In the genomic region with DNA sequence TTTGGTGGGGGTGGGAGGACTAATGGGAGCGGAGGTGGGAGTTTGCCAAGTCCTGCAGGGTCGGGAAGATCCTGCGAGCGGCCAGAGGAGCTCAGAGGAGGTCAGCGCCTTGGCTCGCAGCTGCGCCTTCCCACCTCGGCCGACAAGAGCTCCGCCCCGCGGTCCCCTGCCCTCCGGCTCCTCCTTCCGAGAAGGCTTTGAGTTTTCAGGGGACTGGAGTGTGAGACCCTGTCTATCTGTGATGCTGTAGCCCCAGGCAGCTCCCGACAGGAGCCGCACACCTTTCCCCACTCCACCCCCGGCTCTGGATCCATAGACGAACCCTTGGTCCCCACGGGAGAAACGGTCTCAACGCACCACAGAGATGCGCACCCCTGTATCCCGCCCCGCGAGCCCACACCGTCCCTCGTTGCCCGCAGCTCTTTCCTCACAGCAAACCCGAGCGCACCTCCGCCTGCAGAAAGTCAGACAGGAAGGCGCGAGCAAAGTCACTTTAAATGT, we compare ENCODE assay signal across 8 mouse cellular contexts. TPM values are rescaled to one million over a fixed set of nuclear protein-coding genes. Genes with fewer than 3 reads are reported as not detected.
A peak's percentile ranks its signal among the peaks of the same experiment; 100 is the strongest.
DNase-seq lines count a peak whose midpoint lies in the region; ATAC-seq and TF ChIP-seq lines count a peak whose summit lies in the region.

Gene Frzb (minus strand): TSS at position 335 of the 501 bp plus-strand sequence.

- H3K4me2 ChIP-seq in embryonic facial prominence, embryonic 12.5 days (replicated peaks), result peak within 1 kb of the TSS; percentile 94
- peak within 1 kb of the TSS; percentile 99 for H3K4me2 ChIP-seq in heart, embryonic 14.5 days (ENCODE audit: low read length)
- peak within 1 kb of the TSS; percentile 99 for H3K4me2 ChIP-seq in kidney, postnatal 0 days (ENCODE audit: low read length)
- H3K4me2 ChIP-seq in liver, embryonic 16.5 days (ENCODE audit: low read depth, low read length), result peak within 1 kb of the TSS; percentile 56
- peak within 1 kb of the TSS; percentile 100 for H3K4me2 ChIP-seq in neural tube, embryonic 14.5 days (ENCODE audit: low read depth, low read length)

- H3K9ac ChIP-seq in embryonic facial prominence, embryonic 12.5 days, result peak within 1 kb of the TSS; percentile 74
- peak within 1 kb of the TSS; percentile 71 for H3K9ac ChIP-seq in heart, embryonic 14.5 days (ENCODE audit: low read length)
- H3K9ac ChIP-seq in kidney, postnatal 0 days (ENCODE audit: low read depth, low read length), result peak within 1 kb of the TSS; percentile 56
- no peak within 1 kb of the TSS for H3K9ac ChIP-seq in liver, embryonic 16.5 days (ENCODE audit: low read depth, low read length)
- H3K9ac ChIP-seq in neural tube, embryonic 14.5 days (replicated peaks; ENCODE audit: low read depth, low read length), result peak within 1 kb of the TSS; percentile 66

- H3K36me3 ChIP-seq in embryonic facial prominence, embryonic 12.5 days, result no peaks in the 10 kb centered on the region
- H3K36me3 ChIP-seq in heart, embryonic 14.5 days (ENCODE audit: control insufficient read depth, insufficient read depth, low read length), result no peaks in the 10 kb centered on the region
- H3K36me3 ChIP-seq in kidney, postnatal 0 days (ENCODE audit: insufficient read depth, low read length), result no peaks in the 10 kb centered on the region
- no peaks in the 10 kb centered on the region for H3K36me3 ChIP-seq in liver, embryonic 16.5 days (ENCODE audit: control insufficient read depth, insufficient read depth)
- H3K36me3 ChIP-seq in neural tube, embryonic 14.5 days (ENCODE audit: control insufficient read depth, insufficient read depth, low read length), result no peaks in the 10 kb centered on the region

- H3K4me1 ChIP-seq in embryonic facial prominence, embryonic 12.5 days, result no peaks in the 10 kb centered on the region
- H3K4me1 ChIP-seq in heart, embryonic 14.5 days (ENCODE audit: control insufficient read depth in 2 of 2, insufficient read depth in 2 of 2, low read length in 2 of 2), result 0 out of 4 replicates have a peak, but pooled peaks cover 0 to 2% of the 10 kb centered on the region in 2 experiments
- H3K4me1 ChIP-seq in kidney, postnatal 0 days (replicated peaks; ENCODE audit: insufficient read depth, low read length), result peaks cover 10% of the 10 kb centered on the region; the same call in 1 of the 2 replicates
- H3K4me1 ChIP-seq in liver, embryonic 16.5 days (ENCODE audit: control insufficient read depth, low read depth, low read length), result no peaks in the 10 kb centered on the region
- H3K4me1 ChIP-seq in neural tube, embryonic 14.5 days (ENCODE audit: control insufficient read depth, insufficient read depth, low read length), result peaks cover 6% of the 10 kb centered on the region; the same call in 1 of the 2 replicates

- TF ChIP-seq CTCF in kidney, postnatal 0 days (IDR thresholded peaks at IDR 0.05; ENCODE audit: low read depth), result no peak

- peak; percentile 6 for DNase-seq in 3134 (ENCODE audit: extremely low read depth, insufficient read length, low spot score)
- DNase-seq in adrenal gland, postnatal 10 days, result peak; percentile 77
- DNase-seq in kidney, postnatal 0 days (ENCODE audit: low spot score), result peak; percentile 89

- H3K27me3 ChIP-seq in embryonic facial prominence, embryonic 12.5 days, result no peaks in the 10 kb centered on the region
- H3K27me3 ChIP-seq in heart, embryonic 14.5 days (ENCODE audit: control insufficient read depth, insufficient read depth, low read length), result no peaks in the 10 kb centered on the region
- no peaks in the 10 kb centered on the region for H3K27me3 ChIP-seq in kidney, postnatal 0 days (ENCODE audit: insufficient read depth, low read length)
- H3K27me3 ChIP-seq in liver, embryonic 16.5 days (ENCODE audit: control insufficient read depth, insufficient read depth, low read depth, low read length), result peaks cover 43% of the 10 kb centered on the region
- H3K27me3 ChIP-seq in neural tube, embryonic 14.5 days (ENCODE audit: control insufficient read depth, insufficient read depth, low read length), result no peaks in the 10 kb centered on the region; the same call in 1 of the 2 replicates

- H3K4me3 ChIP-seq in embryonic facial prominence, embryonic 12.5 days, result peak within 1 kb of the TSS; percentile 65
- peak within 1 kb of the TSS; percentile 58 to 71 for H3K4me3 ChIP-seq in heart, embryonic 14.5 days (ENCODE audit: control insufficient read depth in 1 of 2, insufficient read depth in 1 of 2, low read depth in 1 of 2, low read length in 2 of 2)
- H3K4me3 ChIP-seq in kidney, postnatal 0 days (replicated peaks; ENCODE audit: low read depth, low read length), result peak within 1 kb of the TSS; percentile 57
- H3K4me3 ChIP-seq in liver, embryonic 16.5 days (ENCODE audit: low read depth, low read length), result peak within 1 kb of the TSS; percentile 47
- H3K4me3 ChIP-seq in neural tube, embryonic 14.5 days (ENCODE audit: low read depth, low read length), result peak within 1 kb of the TSS; percentile 60

- 1% methylated on average over 33 of the region's 33 CpGs for WGBS in embryonic facial prominence, embryonic 12.5 days
- WGBS in heart, embryonic 14.5 days, result under 1% methylated on average over 33 of the region's 33 CpGs
- 0% methylated on average over 33 of the region's 33 CpGs for WGBS in kidney, postnatal 0 days
- under 1% methylated on average over 33 of the region's 33 CpGs for WGBS in liver, embryonic 16.5 days (ENCODE audit: insufficient replicate concordance)
- under 1% methylated on average over 33 of the region's 33 CpGs for WGBS in neural tube, embryonic 14.5 days

- ATAC-seq in embryonic facial prominence, embryonic 12.5 days (ENCODE audit: insufficient number of reproducible peaks, insufficient read depth, low FRiP score, low TSS enrichment), result peak; percentile 59; the same call in 1 of the 2 replicates
- peak; percentile 61 for ATAC-seq in heart, embryonic 14.5 days (ENCODE audit: insufficient number of reproducible peaks, insufficient read depth, low FRiP score, low read depth)
- peak; percentile 85 for ATAC-seq in kidney, postnatal 0 days (replicated peaks; ENCODE audit: low FRiP score, low read depth)
- ATAC-seq in liver, embryonic 16.5 days (ENCODE audit: low read depth), result no peak
- ATAC-seq in neural tube, embryonic 14.5 days (ENCODE audit: low read depth), result peak; percentile 74
- no peak for ATAC-seq in activated CD4-positive, CD25-positive, alpha-beta regulatory T cell, adult 4 months

- peak within 1 kb of the TSS; percentile 89 for H3K27ac ChIP-seq in embryonic facial prominence, embryonic 12.5 days
- H3K27ac ChIP-seq in heart, embryonic 14.5 days (replicated peaks in 1 of 2; ENCODE audit: control insufficient read depth in 1 of 2, insufficient read depth in 1 of 2, low read depth in 2 of 2, low read length in 2 of 2), result peak within 1 kb of the TSS; percentile 63 to 66
- peak within 1 kb of the TSS; percentile 59 for H3K27ac ChIP-seq in kidney, postnatal 0 days
- no peak within 1 kb of the TSS for H3K27ac ChIP-seq in liver, embryonic 16.5 days (ENCODE audit: low read length)
- peak within 1 kb of the TSS; percentile 23; the same call in 1 of the 2 replicates for H3K27ac ChIP-seq in neural tube, embryonic 14.5 days (ENCODE audit: low read depth, low read length)

- peaks cover 4% of the 10 kb centered on the region; the same call in 1 of the 2 replicates for H3K9me3 ChIP-seq in embryonic facial prominence, embryonic 12.5 days
- H3K9me3 ChIP-seq in heart, embryonic 14.5 days (ENCODE audit: control insufficient read depth, low read length), result no peaks in the 10 kb centered on the region
- H3K9me3 ChIP-seq in kidney, postnatal 0 days (replicated peaks; ENCODE audit: low read length), result no peaks in the 10 kb centered on the region
- no peaks in the 10 kb centered on the region for H3K9me3 ChIP-seq in liver, embryonic 16.5 days (replicated peaks; ENCODE audit: control insufficient read depth, low read length)
- no peaks in the 10 kb centered on the region for H3K9me3 ChIP-seq in neural tube, embryonic 14.5 days (ENCODE audit: control insufficient read depth, low read length)

RNA-seq across cellular contexts. Expression of gene Frzb, which starts in this region (rescaled TPM):
- total RNA-seq in adrenal gland, postnatal 10 days (2021), result 10 to 100 TPM; 56.8 to 63.0 TPM
- 51.3 and 81.0 TPM in 2 replicates for polyA plus RNA-seq in embryonic facial prominence, embryonic 12.5 days (2016; fragmentation: Nextera tagmentation; extraction: Ambion mirVana)
- 6.6 and 6.8 TPM in 2 replicates for polyA plus RNA-seq in heart, embryonic 14.5 days (2014; fragmentation: Nextera tagmentation; extraction: Ambion mirVana)
- polyA plus RNA-seq in kidney, postnatal 0 days (2015; fragmentation: Nextera tagmentation; extraction: Ambion mirVana), result 23.5 and 24.3 TPM in 2 replicates
- polyA plus RNA-seq in liver, embryonic 16.5 days (2015; fragmentation: Nextera tagmentation; extraction: Ambion mirVana), result 0.49 and 0.87 TPM in 2 replicates
- 33.9 and 41.7 TPM in 2 replicates for polyA plus RNA-seq in neural tube, embryonic 14.5 days (2014; fragmentation: Nextera tagmentation; extraction: Ambion mirVana)
- not detected for polyA plus RNA-seq in activated CD4-positive, CD25-positive, alpha-beta regulatory T cell, adult 4 months (2017; shearing (Covaris generic))

Comparison
In these comparisons a context has a peak if more than half of its experiments do, and no peak if none do; other contexts are left out.
1. DNase-seq: peak in every context shown above with its lines; median percentile 89 in kidney, postnatal 0 days; 77 in adrenal gland, postnatal 10 days; 6 in 3134.
2. ATAC-seq: peak in embryonic facial prominence, embryonic 12.5 days (single experiment), heart, embryonic 14.5 days (single experiment), kidney, postnatal 0 days (single experiment) and neural tube, embryonic 14.5 days (single experiment); none in liver, embryonic 16.5 days (single experiment) and activated CD4-positive, CD25-positive, alpha-beta regulatory T cell, adult 4 months (single experiment).
3. Peak in every context shown above with its lines, with median percentiles within 50 percentile points of each other: H3K4me2 ChIP-seq and H3K4me3 ChIP-seq.